Mouse (Mus musculus): ENCODE measurements around the gene Agps. TPM values are rescaled to one million over a fixed set of nuclear protein-coding genes. Genes with fewer than 3 reads are reported as not detected.
A peak's percentile ranks its signal among the peaks of the same experiment; 100 is the strongest.

Gene Agps
- total RNA-seq, 2 experiments from 2014 or later = 82.2 to 92.0 TPM

GRCm38 (mm10) chr2:75977752-75978368 is 145.9 kb downstream of the Agps start, which contains the start of gene Ttc30a2:
TSS of gene Ttc30a2 (minus strand) at chr2:75978170.
- peak; percentile 23 for ATAC-seq (ENCODE audit: poor library complexity, severe bottlenecking)

Other genes starting within 250 kb of the Agps start
- gene Hnrnpa3, start 172.9 kb upstream of the Agps start, total RNA-seq (2015) = 596 and 620 TPM in 2 replicates
- 223 and 241 TPM in 2 replicates for gene Hnrnpa3, start 172.9 kb upstream of the Agps start, total RNA-seq (2017)
- gene Nfe2l2, start 127.5 kb upstream of the Agps start, total RNA-seq (2015) = 148 TPM in 2 replicates
- gene Nfe2l2, start 127.5 kb upstream of the Agps start, total RNA-seq (2017) = 81.2 and 94.4 TPM in 2 replicates
- 1.8 TPM in 2 replicates for gene Ttc30b, start 106.4 kb downstream of the Agps start, total RNA-seq (2015)
- 2.1 and 2.3 TPM in 2 replicates for gene Ttc30b, start 106.4 kb downstream of the Agps start, total RNA-seq (2017)
- gene Ttc30a2, start 146.0 kb downstream of the Agps start, total RNA-seq (2015) = not detected in 2 replicates
- gene Ttc30a2, start 146.0 kb downstream of the Agps start, total RNA-seq (2017) = 0.08 TPM in 1 of 2 replicates, not detected in the other
- gene Ttc30a1, start 149.8 kb downstream of the Agps start, total RNA-seq (2015) = 1.4 and 2.6 TPM in 2 replicates
- gene Ttc30a1, start 149.8 kb downstream of the Agps start, total RNA-seq (2017) = 2.2 and 2.8 TPM in 2 replicates

Data from megakaryocyte, adult 5-6 weeks (primary cell).